Mouse (Mus musculus): ENCODE data around the gene Cyth2. TPM values are rescaled to one million over a fixed set of nuclear protein-coding genes. Genes with fewer than 3 reads are reported as not detected.

Cyth2 gene
- total and polyA plus RNA-seq, 3 experiments, result 18.5 to 85.5 (median 40.9) TPM

DNA sequence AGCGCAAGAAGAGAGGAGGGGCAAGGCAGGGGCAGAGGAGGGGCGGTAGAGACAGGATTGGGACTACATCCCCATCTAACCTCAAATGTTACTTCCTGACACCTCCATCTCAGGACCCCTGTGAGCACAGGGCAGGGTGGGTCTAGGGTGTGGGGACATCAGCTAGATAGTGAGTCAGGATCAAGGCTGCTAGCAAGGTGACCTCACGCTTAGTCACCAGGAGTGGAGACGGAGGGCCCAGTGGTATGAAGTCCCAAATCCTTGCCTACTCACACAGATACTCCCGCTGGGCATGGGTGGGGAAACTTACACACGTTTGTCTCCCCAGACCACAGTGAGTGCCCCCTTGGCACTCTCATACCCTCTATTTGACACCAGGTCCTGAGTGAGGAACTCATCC lies 11.8 kb downstream of the Cyth2 start:
- no peak overlapping the region for H3K4me3 ChIP-seq (ENCODE audit: low read depth, low read length)
- TF ChIP-seq GATA1 (IDR thresholded peaks at IDR 0.05; ENCODE audit: borderline replicate concordance, low read length) (no peak), POLR2AphosphoS5 (IDR thresholded peaks at IDR 0.05; ENCODE audit: insufficient replicate concordance, low read depth, low read length) (no peak), CTCF (IDR thresholded peaks at IDR 0.05; ENCODE audit: low read depth, low read length) (no peak), GATA2 (IDR thresholded peaks at IDR 0.05; ENCODE audit: borderline replicate concordance, low read depth, low read length) (no peak), TAL1 (conservative IDR thresholded peaks at IDR 0.05; ENCODE audit: low read depth, low read length) (no peak)
- DNase-seq (ENCODE audit: low spot score) (no peak), ATAC-seq (ENCODE audit: extremely low read depth, insufficient number of reproducible peaks, low FRiP score, poor library complexity, severe bottlenecking) (no peak)
- H3K9me3 ChIP-seq (replicated peaks), result no peaks in the 10 kb centered on the region
- H3K4me1 ChIP-seq (ENCODE audit: insufficient read depth, low read depth, low read length), result peaks cover 24% of the 10 kb centered on the region
- H3K36me3 ChIP-seq (replicated peaks), result peaks cover 18% of the 10 kb centered on the region
- peaks cover 28% of the 10 kb centered on the region for H3K27me3 ChIP-seq (ENCODE audit: insufficient read depth, low read length)

DNA sequence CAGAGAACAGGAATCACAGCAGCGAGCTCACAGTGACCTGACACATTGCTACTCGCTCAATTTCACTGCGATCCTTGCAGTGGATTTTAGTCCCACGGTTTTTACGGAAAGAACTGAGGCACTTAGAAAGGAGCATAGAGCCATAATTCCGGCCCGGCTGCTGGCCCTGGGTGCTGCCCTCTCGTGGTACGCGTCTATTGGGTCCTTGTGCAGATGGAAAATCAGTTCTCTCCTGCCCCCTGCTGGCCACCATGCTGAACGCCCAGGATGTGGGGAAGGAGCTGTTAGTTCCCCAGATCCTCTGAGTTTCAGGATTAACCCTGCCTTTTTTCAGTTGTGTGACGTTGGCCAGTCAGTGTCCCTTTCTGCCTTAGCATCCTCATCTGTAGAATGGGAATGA lies 13.0 kb downstream of the Cyth2 start:
- H3K4me1 ChIP-seq (ENCODE audit: insufficient read depth, low read depth, low read length), result peaks cover 32% of the 10 kb centered on the region
- H3K27me3 ChIP-seq (ENCODE audit: insufficient read depth, low read length), result peaks cover 34% of the 10 kb centered on the region
- H3K36me3 ChIP-seq (replicated peaks), result peaks cover 6% of the 10 kb centered on the region
- no peaks in the 10 kb centered on the region for H3K9me3 ChIP-seq (replicated peaks)
- ATAC-seq (ENCODE audit: extremely low read depth, insufficient number of reproducible peaks, low FRiP score, poor library complexity, severe bottlenecking), result peak; percentile 54
- H3K4me3 ChIP-seq (ENCODE audit: low read depth, low read length), result no peak overlapping the region
- peak; percentile 79 for DNase-seq (ENCODE audit: low spot score)
- TF ChIP-seq POLR2AphosphoS5 (IDR thresholded peaks at IDR 0.05; ENCODE audit: insufficient replicate concordance, low read depth, low read length), result no peak
- no peak for TF ChIP-seq TAL1 (conservative IDR thresholded peaks at IDR 0.05; ENCODE audit: low read depth, low read length)
- TF ChIP-seq CTCF (IDR thresholded peaks at IDR 0.05; ENCODE audit: low read depth, low read length), result peak; percentile 90
- TF ChIP-seq GATA2 (IDR thresholded peaks at IDR 0.05; ENCODE audit: borderline replicate concordance, low read depth, low read length), result no peak

DNA sequence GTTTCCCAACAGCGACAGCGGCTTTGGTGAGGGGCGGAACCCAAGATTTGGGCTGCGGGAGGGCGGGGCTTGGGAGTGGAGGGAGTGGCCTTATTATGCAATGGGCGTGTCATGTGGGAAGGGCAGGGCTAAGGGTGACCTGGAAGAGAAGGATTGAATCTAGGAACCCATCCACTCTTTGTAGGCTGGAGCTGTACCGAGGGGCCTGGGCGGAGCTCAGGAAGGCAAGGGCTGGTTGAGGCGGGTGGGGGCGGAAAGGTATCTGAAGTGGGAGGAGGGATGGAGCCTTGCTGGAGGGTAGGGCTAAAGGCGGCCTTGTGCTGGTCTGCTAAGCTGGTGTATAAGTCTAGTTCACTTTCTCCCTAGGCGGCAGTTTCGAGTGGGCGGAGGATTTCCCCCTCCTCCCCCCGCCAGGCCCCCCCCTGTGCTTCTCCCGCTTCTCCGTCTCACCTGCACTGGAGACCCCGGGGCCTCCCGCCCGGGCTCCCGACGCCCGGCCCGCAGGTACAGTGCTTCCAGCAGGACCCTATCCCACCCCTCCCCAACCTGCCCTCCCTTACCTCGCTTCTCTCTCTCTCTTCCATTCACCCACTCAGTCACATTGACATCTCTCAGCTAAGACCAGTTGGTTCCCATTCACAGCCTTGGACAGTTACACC lies 13.7 kb downstream of the Cyth2 start:
- H3K4me3 ChIP-seq (ENCODE audit: low read depth, low read length), result no peak overlapping the region
- TF ChIP-seq GATA2 (IDR thresholded peaks at IDR 0.05; ENCODE audit: borderline replicate concordance, low read depth, low read length), result no peak
- TF ChIP-seq POLR2AphosphoS5 (IDR thresholded peaks at IDR 0.05; ENCODE audit: insufficient replicate concordance, low read depth, low read length), result no peak
- no peak for TF ChIP-seq GATA1 (IDR thresholded peaks at IDR 0.05; ENCODE audit: borderline replicate concordance, low read length)
- TF ChIP-seq CTCF (IDR thresholded peaks at IDR 0.05; ENCODE audit: low read depth, low read length), result no peak
- TF ChIP-seq TAL1 (conservative IDR thresholded peaks at IDR 0.05; ENCODE audit: low read depth, low read length), result no peak
- H3K27me3 ChIP-seq (ENCODE audit: insufficient read depth, low read length), result peaks cover 34% of the 10 kb centered on the region
- no peaks in the 10 kb centered on the region for H3K36me3 ChIP-seq (replicated peaks)
- ATAC-seq (ENCODE audit: extremely low read depth, insufficient number of reproducible peaks, low FRiP score, poor library complexity, severe bottlenecking) (no peak), DNase-seq (ENCODE audit: low spot score) (no peak)
- no peaks in the 10 kb centered on the region for H3K9me3 ChIP-seq (replicated peaks)
- H3K4me1 ChIP-seq (ENCODE audit: insufficient read depth, low read depth, low read length), result peaks cover 30% of the 10 kb centered on the region

DNA sequence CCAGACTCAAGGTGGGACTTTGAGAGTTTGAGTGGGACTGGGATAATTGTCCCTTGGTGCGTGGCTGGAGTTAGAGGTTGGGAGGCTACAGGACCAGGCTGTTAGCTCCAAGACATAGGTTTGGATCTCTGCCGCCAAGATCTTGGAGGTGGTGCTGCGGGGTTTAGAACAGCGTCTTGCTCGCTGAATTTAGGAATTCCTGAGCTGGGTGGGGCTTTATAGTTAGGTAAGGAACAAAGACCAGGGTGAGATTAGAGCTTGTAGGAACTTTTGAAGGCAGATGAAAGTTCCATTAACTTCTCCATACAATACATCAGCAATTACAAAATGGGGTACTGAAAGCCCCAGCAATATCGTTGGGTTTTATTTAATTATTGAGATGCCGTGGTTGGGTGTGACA lies 14.4 kb downstream of the Cyth2 start:
- ATAC-seq (ENCODE audit: extremely low read depth, insufficient number of reproducible peaks, low FRiP score, poor library complexity, severe bottlenecking), result no peak
- TF ChIP-seq TAL1 (conservative IDR thresholded peaks at IDR 0.05; ENCODE audit: low read depth, low read length) (no peak), CTCF (IDR thresholded peaks at IDR 0.05; ENCODE audit: low read depth, low read length) (no peak), POLR2AphosphoS5 (IDR thresholded peaks at IDR 0.05; ENCODE audit: insufficient replicate concordance, low read depth, low read length) (no peak)
- no peak overlapping the region for H3K4me3 ChIP-seq (ENCODE audit: low read depth, low read length)

DNA sequence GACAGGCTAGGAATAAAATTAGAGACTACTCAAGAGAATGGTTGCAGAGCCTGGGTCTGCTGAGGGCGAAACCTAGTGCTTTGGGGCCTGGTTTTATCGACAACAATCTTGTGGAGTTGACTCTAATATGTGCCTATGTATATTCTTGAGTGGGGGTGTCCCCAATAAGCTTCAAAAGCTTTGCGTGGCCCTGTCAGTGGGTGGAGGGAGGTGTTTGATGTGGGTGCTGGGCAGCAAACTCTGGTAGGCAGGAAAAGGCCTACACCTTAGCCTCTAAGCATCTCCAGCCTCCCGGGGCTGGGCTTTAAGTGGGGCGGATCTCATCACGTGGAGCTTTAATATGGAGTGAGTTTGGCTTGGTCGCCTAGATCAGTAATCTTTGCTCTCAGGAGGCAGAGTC lies 15.4 kb downstream of the Cyth2 start:
- DNase-seq (ENCODE audit: low spot score) (no peak), ATAC-seq (ENCODE audit: extremely low read depth, insufficient number of reproducible peaks, low FRiP score, poor library complexity, severe bottlenecking) (no peak)
- Histone ChIP-seq H3K27me3 (ENCODE audit: insufficient read depth, low read length) (peaks cover 40% of the 10 kb centered on the region), H3K9me3 (replicated peaks) (no peaks in the 10 kb centered on the region), H3K4me1 (ENCODE audit: insufficient read depth, low read depth, low read length) (peaks cover 30% of the 10 kb centered on the region), H3K36me3 (replicated peaks) (no peaks in the 10 kb centered on the region), H3K4me3 (ENCODE audit: low read depth, low read length) (no peak overlapping the region)
- TF ChIP-seq GATA2 (IDR thresholded peaks at IDR 0.05; ENCODE audit: borderline replicate concordance, low read depth, low read length), result no peak
- TF ChIP-seq GATA1 (IDR thresholded peaks at IDR 0.05; ENCODE audit: borderline replicate concordance, low read length), result no peak
- no peak for TF ChIP-seq CTCF (IDR thresholded peaks at IDR 0.05; ENCODE audit: low read depth, low read length)
- no peak for TF ChIP-seq TAL1 (conservative IDR thresholded peaks at IDR 0.05; ENCODE audit: low read depth, low read length)
- TF ChIP-seq POLR2AphosphoS5 (IDR thresholded peaks at IDR 0.05; ENCODE audit: insufficient replicate concordance, low read depth, low read length), result no peak

More for the DNA sequence above, 14.4 kb downstream of the Cyth2 start:
- DNase-seq (ENCODE audit: low spot score), result no peak
- peaks cover 36% of the 10 kb centered on the region for H3K27me3 ChIP-seq (ENCODE audit: insufficient read depth, low read length)
- no peaks in the 10 kb centered on the region for H3K36me3 ChIP-seq (replicated peaks)
- H3K4me1 ChIP-seq (ENCODE audit: insufficient read depth, low read depth, low read length), result peaks cover 30% of the 10 kb centered on the region
- H3K9me3 ChIP-seq (replicated peaks), result no peaks in the 10 kb centered on the region

DNA sequence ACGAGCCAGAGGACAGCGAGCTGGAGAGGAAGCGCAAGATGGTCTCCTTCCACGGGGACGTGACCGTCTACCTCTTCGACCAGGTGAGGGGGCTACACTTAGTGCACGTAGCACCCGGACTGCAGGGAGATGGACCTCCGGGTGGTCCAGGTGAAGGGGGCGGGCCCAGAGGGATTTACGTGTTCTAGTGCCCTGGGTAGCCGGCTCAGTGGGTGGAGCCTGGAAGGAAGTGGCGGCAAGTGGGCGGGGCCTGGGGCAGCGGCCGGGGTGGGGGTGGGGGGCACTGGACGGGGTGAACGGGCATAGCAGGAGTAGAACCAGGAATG lies 15.9 kb downstream of the Cyth2 start:
- H3K4me3 ChIP-seq (ENCODE audit: low read depth, low read length), result peak overlapping the region; percentile 65; the same call in 1 of the 2 replicates
- peaks cover 40% of the 10 kb centered on the region for H3K27me3 ChIP-seq (ENCODE audit: insufficient read depth, low read length)
- no peaks in the 10 kb centered on the region for H3K9me3 ChIP-seq (replicated peaks)
- H3K36me3 ChIP-seq (replicated peaks), result no peaks in the 10 kb centered on the region
- TF ChIP-seq CTCF (IDR thresholded peaks at IDR 0.05; ENCODE audit: low read depth, low read length) (no peak), POLR2AphosphoS5 (IDR thresholded peaks at IDR 0.05; ENCODE audit: insufficient replicate concordance, low read depth, low read length) (no peak), TAL1 (conservative IDR thresholded peaks at IDR 0.05; ENCODE audit: low read depth, low read length) (no peak), GATA2 (IDR thresholded peaks at IDR 0.05; ENCODE audit: borderline replicate concordance, low read depth, low read length) (no peak), GATA1 (IDR thresholded peaks at IDR 0.05; ENCODE audit: borderline replicate concordance, low read length) (no peak)
- DNase-seq (ENCODE audit: low spot score) (no peak), ATAC-seq (ENCODE audit: extremely low read depth, insufficient number of reproducible peaks, low FRiP score, poor library complexity, severe bottlenecking) (no peak)
- H3K4me1 ChIP-seq (ENCODE audit: insufficient read depth, low read depth, low read length), result peaks cover 30% of the 10 kb centered on the region
